Mouse (Mus musculus) bone marrow macrophage, adult 2 months (primary cell): ENCODE data around the gene Ubr4.

Experiments used
- CTCF ChIP-seq: IDR thresholded peaks from 2 replicates; pipeline ENCODE4 v1.5.1; 2012; ENCODE audit warnings: low read depth, mild to moderate bottlenecking, low read length, moderate library complexity
- POLR2A ChIP-seq: IDR thresholded peaks from 2 replicates; pipeline ENCODE4 v1.6.1; 2012; ENCODE audit warnings: mild to moderate bottlenecking, low read depth, low read length, borderline replicate concordance

DNA sequence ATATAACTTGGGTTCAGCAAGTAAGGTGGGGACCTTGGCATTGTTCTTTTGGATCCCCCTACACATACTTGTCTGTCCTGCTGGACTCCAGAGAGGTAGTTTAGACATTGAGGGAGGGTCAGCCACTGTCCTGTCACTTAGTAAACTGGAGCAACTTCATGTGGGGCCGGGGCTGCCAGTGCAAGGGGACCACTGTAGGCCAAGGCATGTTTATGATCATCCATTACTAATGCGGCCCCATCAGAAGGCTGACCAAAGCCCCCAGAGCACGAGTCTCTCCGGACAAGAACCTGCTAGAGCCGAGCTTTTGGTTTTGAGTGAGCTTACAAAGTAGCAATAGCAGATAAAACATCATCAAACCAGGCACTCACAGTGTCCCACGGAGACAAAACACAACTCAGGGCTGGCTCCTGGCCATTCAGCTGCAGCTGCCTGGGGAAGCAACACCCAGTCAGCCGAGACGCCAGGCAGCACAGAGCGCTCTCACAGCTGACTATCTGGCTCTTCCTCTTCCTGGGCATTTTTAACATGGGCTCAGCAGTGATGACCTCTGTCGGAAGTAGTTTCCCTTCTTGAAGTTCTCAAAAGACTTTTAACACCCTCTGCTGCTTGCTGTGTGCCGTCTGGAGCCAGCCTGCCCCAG is 138.1 kb downstream of the Ubr4 start:
- TF ChIP-seq CTCF: no peak
- no peak for TF ChIP-seq POLR2A
